Mouse (Mus musculus) cerebellum, postnatal 4 days (tissue): ENCODE results near the gene Tbc1d25.

ENCODE experiments used
- DNase-seq, 2 experiments: peaks; one replicate each; pipeline ENCODE4 v3.0.0; 2022; ENCODE audit warnings: low spot score in 2 of 2, mixed read lengths in 1 of 2

Gene Tbc1d25

GRCm38 (mm10) chrX:8179646-8180045 is 3.7 kb upstream of the Tbc1d25 start:
- no peak for DNase-seq

GRCm38 (mm10) chrX:8178871-8179270 is 2.9 kb upstream of the Tbc1d25 start:
- DNase-seq = no peak

- no peak for DNase-seq
Observed at GRCm38 (mm10) chrX:8175169-8175503, 845 bp downstream of the Tbc1d25 start.

- DNase-seq = no peak
Observed at GRCm38 (mm10) chrX:8167716-8168647, 8.0 kb downstream of the Tbc1d25 start.

GRCm38 (mm10) chrX:8164471-8164870 is 11.5 kb downstream of the Tbc1d25 start:
- no peak for DNase-seq

GRCm38 (mm10) chrX:8163076-8163475 is 12.9 kb downstream of the Tbc1d25 start:
- no peak for DNase-seq

- peak; percentile 37 to 76 for DNase-seq
Observed at GRCm38 (mm10) chrX:8145153-8145991, 30.6 kb downstream of the Tbc1d25 start, which contains the start of gene Rbm3. Rbm3 (minus strand) TSS chrX:8145880.

- DNase-seq = no peak
Observed at GRCm38 (mm10) chrX:8143750-8144149, 32.2 kb downstream of the Tbc1d25 start.

GRCm38 (mm10) chrX:8142948-8143347 is 33.0 kb downstream of the Tbc1d25 start:
- no peak for DNase-seq

GRCm38 (mm10) chrX:8141058-8141457 is 34.9 kb downstream of the Tbc1d25 start:
- DNase-seq = no peak

GRCm38 (mm10) chrX:8140446-8140845 is 35.5 kb downstream of the Tbc1d25 start:
- no peak for DNase-seq

- no peak for DNase-seq
Observed at GRCm38 (mm10) chrX:8139480-8139879, 36.5 kb downstream of the Tbc1d25 start.

GRCm38 (mm10) chrX:8135886-8136285 is 40.1 kb downstream of the Tbc1d25 start:
- no peak for DNase-seq

- DNase-seq = peak; percentile 38 to 77
Observed at GRCm38 (mm10) chrX:8132017-8132976, 43.7 kb downstream of the Tbc1d25 start, which contains the start of gene Wdr13. Wdr13 (minus strand) TSS chrX:8132892.

GRCm38 (mm10) chrX:8131393-8131792 is 44.6 kb downstream of the Tbc1d25 start:
- no peak for DNase-seq

- DNase-seq = no peak
Observed at GRCm38 (mm10) chrX:8125235-8125634, 50.7 kb downstream of the Tbc1d25 start.

- no peak for DNase-seq
Observed at GRCm38 (mm10) chrX:8123821-8124470, 52.0 kb downstream of the Tbc1d25 start.

GRCm38 (mm10) chrX:8117264-8117663 is 58.7 kb downstream of the Tbc1d25 start:
- no peak for DNase-seq

GRCm38 (mm10) chrX:8115275-8115674 is 60.7 kb downstream of the Tbc1d25 start:
- DNase-seq = no peak

GRCm38 (mm10) chrX:8105019-8105418 is 71.0 kb downstream of the Tbc1d25 start:
- no peak for DNase-seq
